Mouse (Mus musculus) lung, adult 2 months (tissue): Measurements from ENCODE around the gene Nuak1. TPM values are rescaled to one million over a fixed set of nuclear protein-coding genes. Genes with fewer than 3 reads are reported as not detected.

Experiments used
- DNase-seq: peaks from one replicate; pipeline ENCODE4 v3.0.0; 2022
- H3K4me1 ChIP-seq: fragments of 200-500 bp; 2 replicates; pipeline ENCODE4 v1.6.1; 2011; ENCODE audit warnings: low read length; ENCODE audit not compliant: control insufficient read depth, insufficient read depth
- H3K4me3 ChIP-seq: fragments of 200-500 bp; replicated peaks from 2 replicates; pipeline ENCODE3; 2011; ENCODE audit warnings: low read depth, mild to moderate bottlenecking, control low read depth, low read length; ENCODE audit errors: extremely low read depth
- CTCF ChIP-seq: fragments of 200-500 bp; IDR thresholded peaks from 2 replicates; pipeline ENCODE4 v1.5.1; 2011; ENCODE audit warnings: mild to moderate bottlenecking, low read length, control low read depth; ENCODE audit not compliant: insufficient read depth
- POLR2A ChIP-seq: fragments of 200-500 bp; IDR thresholded peaks from 2 replicates; pipeline ENCODE4 v1.6.1; 2011; ENCODE audit warnings: low read depth, mild to moderate bottlenecking, control low read depth, low read length, borderline replicate concordance; ENCODE audit errors: extremely low read depth
- WGBS: fragments of 180-500 bp; shearing (Covaris S2); methylation state at CpG from one replicate; pipeline ENCODE4 v1.1.7; 2018; 5-methylcytosine and 5-hydroxymethylcytosine counted together
- polyA plus RNA-seq: library from polyadenylated mRNA; depleted of rRNA; stranded (reverse); fragments of >200 nt; gene quantifications from 2 replicates; pipeline ENCODE4 v1.2.3, GENCODE M21; 2012

Nuak1 gene
- polyA plus RNA-seq, 1 experiment, result 24.3 TPM

GRCm38 (mm10) chr10:84400037-84400681, 40.2 kb downstream of the Nuak1 start:
- H3K4me1 ChIP-seq, result peaks cover 14% of the 10 kb centered on the region
- WGBS, result 64% methylated on average over 7 of the region's 7 CpGs
- no peak overlapping the region for H3K4me3 ChIP-seq
- no peak for TF ChIP-seq POLR2A
- no peak for TF ChIP-seq CTCF
- DNase-seq, result no peak

- Histone ChIP-seq H3K4me3 (no peak overlapping the region), H3K4me1 (peaks cover 26% of the 10 kb centered on the region)
- TF ChIP-seq POLR2A, result no peak
- TF ChIP-seq CTCF, result no peak
- no peak for DNase-seq
- WGBS, result 55% methylated on average over 4 of the region's 4 CpGs
Observed at GRCm38 (mm10) chr10:84397276-84397675, 43.1 kb downstream of the Nuak1 start.

GRCm38 (mm10) chr10:84395885-84396659, 44.3 kb downstream of the Nuak1 start:
- DNase-seq, result no peak
- 57% methylated on average over 8 of the region's 8 CpGs for WGBS
- no peak for TF ChIP-seq POLR2A
- TF ChIP-seq CTCF, result no peak
- peaks cover 26% of the 10 kb centered on the region for H3K4me1 ChIP-seq
- H3K4me3 ChIP-seq, result no peak overlapping the region

- no peak for TF ChIP-seq CTCF
- no peak for TF ChIP-seq POLR2A
- 63% methylated on average over 5 of the region's 5 CpGs for WGBS
- no peak for DNase-seq
- peaks cover 26% of the 10 kb centered on the region for H3K4me1 ChIP-seq
- H3K4me3 ChIP-seq, result no peak overlapping the region
Observed at GRCm38 (mm10) chr10:84395259-84395658, 45.1 kb downstream of the Nuak1 start.

- no peak for TF ChIP-seq POLR2A
- no peak for TF ChIP-seq CTCF
- 53% methylated on average over 12 of the region's 12 CpGs for WGBS
- Histone ChIP-seq H3K4me3 (no peak overlapping the region), H3K4me1 (peaks cover 29% of the 10 kb centered on the region)
- no peak for DNase-seq
Observed at GRCm38 (mm10) chr10:84393881-84394280, 46.5 kb downstream of the Nuak1 start.

GRCm38 (mm10) chr10:84393405-84393804, 47.0 kb downstream of the Nuak1 start:
- Histone ChIP-seq H3K4me3 (no peak overlapping the region), H3K4me1 (peaks cover 29% of the 10 kb centered on the region)
- 49% methylated on average over 9 of the region's 9 CpGs for WGBS
- no peak for DNase-seq
- TF ChIP-seq CTCF (no peak), POLR2A (no peak)

GRCm38 (mm10) chr10:84392723-84393081, 47.7 kb downstream of the Nuak1 start:
- no peak for TF ChIP-seq CTCF
- no peak overlapping the region for H3K4me3 ChIP-seq
- peaks cover 29% of the 10 kb centered on the region for H3K4me1 ChIP-seq
- no peak for DNase-seq
- WGBS, result 83% methylated on average over 3 of the region's 3 CpGs

- no peak for DNase-seq
- WGBS, result 47% methylated on average over 14 of the region's 14 CpGs
- TF ChIP-seq CTCF (0 out of 2 replicates have a peak, but pooled peaks have one; percentile 1), POLR2A (no peak)
- Histone ChIP-seq H3K4me3 (no peak overlapping the region), H3K4me1 (peaks cover 29% of the 10 kb centered on the region)
Observed at GRCm38 (mm10) chr10:84392027-84392722, 48.2 kb downstream of the Nuak1 start.

- 77% methylated on average over 5 of the region's 5 CpGs for WGBS
- no peak overlapping the region for H3K4me3 ChIP-seq
- TF ChIP-seq CTCF, result no peak
- DNase-seq, result no peak
- H3K4me1 ChIP-seq, result peaks cover 21% of the 10 kb centered on the region
Observed at GRCm38 (mm10) chr10:84389707-84390106, 50.7 kb downstream of the Nuak1 start.
